Mouse (Mus musculus): ENCODE results near the gene Snw1. TPM values are rescaled to one million over a fixed set of nuclear protein-coding genes. Genes with fewer than 3 reads are reported as not detected.

Snw1 gene
- polyA plus RNA-seq, 1 experiment from 2014 or later, result 95.9 TPM

- Histone ChIP-seq H3K36me3 (ENCODE audit: control insufficient read depth, insufficient read depth, low read length) (no peaks in the 10 kb centered on the region), H3K4me1 (ENCODE audit: control insufficient read depth, insufficient read depth, low read length) (0 out of 2 replicates have a peak, but pooled peaks cover 3% of the 10 kb centered on the region), H3K4me3 (ENCODE audit: low read depth, low read length) (no peak overlapping the region), H3K27me3 (ENCODE audit: control insufficient read depth, insufficient read depth, low read length) (no peaks in the 10 kb centered on the region), H3K9me3 (replicated peaks; ENCODE audit: control insufficient read depth, low read length) (no peaks in the 10 kb centered on the region), H3K9ac (ENCODE audit: low read depth, low read length) (no peak overlapping the region), H3K4me2 (no peak overlapping the region), H3K27ac (ENCODE audit: low read depth, low read length) (no peak overlapping the region)
- ATAC-seq (replicated peaks; ENCODE audit: insufficient number of reproducible peaks, low FRiP score, low TSS enrichment), result no peak
- 25% methylated on average over 7 of the region's 7 CpGs for WGBS (ENCODE audit: insufficient replicate concordance)
Measured at GRCm38 (mm10) chr12:87416690-87417089, 55.4 kb downstream of the Snw1 start.

DNA sequence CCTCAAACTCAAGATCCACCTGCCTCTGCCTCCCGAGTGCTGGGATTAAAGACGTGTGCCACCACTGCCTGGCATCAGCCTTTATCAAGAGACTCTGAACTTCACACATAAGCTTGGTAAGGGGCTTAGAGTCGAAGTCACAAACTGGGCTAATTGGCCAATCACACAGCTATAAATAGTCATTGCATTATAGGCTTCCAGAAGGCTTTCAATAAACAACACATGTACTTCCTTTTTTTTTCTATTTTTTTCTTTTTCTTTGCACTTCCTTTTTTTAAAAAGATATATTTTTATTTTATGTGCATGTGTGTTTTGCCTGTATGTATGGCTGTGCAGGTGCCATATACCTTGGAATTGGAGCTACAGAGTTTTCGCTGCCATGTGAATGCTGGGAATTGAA is 56.7 kb downstream of the Snw1 start:
- no peak overlapping the region for H3K27ac ChIP-seq (ENCODE audit: low read depth, low read length)
- ATAC-seq (replicated peaks; ENCODE audit: insufficient number of reproducible peaks, low FRiP score, low TSS enrichment), result no peak
- H3K4me3 ChIP-seq (ENCODE audit: low read depth, low read length), result no peak overlapping the region
- 0 out of 2 replicates have a peak, but pooled peaks cover 5% of the 10 kb centered on the region for H3K4me1 ChIP-seq (ENCODE audit: control insufficient read depth, insufficient read depth, low read length)
- no peaks in the 10 kb centered on the region for H3K27me3 ChIP-seq (ENCODE audit: control insufficient read depth, insufficient read depth, low read length)
- no peak overlapping the region for H3K9ac ChIP-seq (ENCODE audit: low read depth, low read length)
- H3K36me3 ChIP-seq (ENCODE audit: control insufficient read depth, insufficient read depth, low read length), result no peaks in the 10 kb centered on the region
- no peak overlapping the region for H3K4me2 ChIP-seq
- no peaks in the 10 kb centered on the region for H3K9me3 ChIP-seq (replicated peaks; ENCODE audit: control insufficient read depth, low read length)
- 68% methylated on average over 4 of the region's 4 CpGs for WGBS (ENCODE audit: insufficient replicate concordance)

GRCm38 (mm10) chr12:87413179-87413790 is 58.8 kb downstream of the Snw1 start:
- Histone ChIP-seq H3K27ac (ENCODE audit: low read depth, low read length) (no peak overlapping the region), H3K9ac (ENCODE audit: low read depth, low read length) (no peak overlapping the region), H3K9me3 (replicated peaks; ENCODE audit: control insufficient read depth, low read length) (no peaks in the 10 kb centered on the region), H3K4me3 (ENCODE audit: low read depth, low read length) (no peak overlapping the region), H3K27me3 (ENCODE audit: control insufficient read depth, insufficient read depth, low read length) (no peaks in the 10 kb centered on the region), H3K36me3 (ENCODE audit: control insufficient read depth, insufficient read depth, low read length) (no peaks in the 10 kb centered on the region), H3K4me2 (no peak overlapping the region), H3K4me1 (ENCODE audit: control insufficient read depth, insufficient read depth, low read length) (0 out of 2 replicates have a peak, but pooled peaks cover 3% of the 10 kb centered on the region)
- ATAC-seq (replicated peaks; ENCODE audit: insufficient number of reproducible peaks, low FRiP score, low TSS enrichment), result no peak
- 25% methylated on average over 4 of the region's 4 CpGs for WGBS (ENCODE audit: insufficient replicate concordance)

- H3K4me1 ChIP-seq (ENCODE audit: control insufficient read depth, insufficient read depth, low read length), result peaks cover 6% of the 10 kb centered on the region; the same call in 1 of the 2 replicates
- H3K9me3 ChIP-seq (replicated peaks; ENCODE audit: control insufficient read depth, low read length), result no peaks in the 10 kb centered on the region
- H3K4me3 ChIP-seq (ENCODE audit: low read depth, low read length), result no peak overlapping the region
- H3K36me3 ChIP-seq (ENCODE audit: control insufficient read depth, insufficient read depth, low read length), result no peaks in the 10 kb centered on the region
- WGBS (ENCODE audit: insufficient replicate concordance), result 25% methylated on average over 7 of the region's 7 CpGs
- ATAC-seq (replicated peaks; ENCODE audit: insufficient number of reproducible peaks, low FRiP score, low TSS enrichment), result peak; percentile 33; the same call in 1 of the 2 replicates
- 0 out of 2 replicates have a peak overlapping the region, but pooled peaks have one; percentile 4 for H3K4me2 ChIP-seq
- no peak overlapping the region for H3K9ac ChIP-seq (ENCODE audit: low read depth, low read length)
- no peak overlapping the region for H3K27ac ChIP-seq (ENCODE audit: low read depth, low read length)
- H3K27me3 ChIP-seq (ENCODE audit: control insufficient read depth, insufficient read depth, low read length), result no peaks in the 10 kb centered on the region
Measured at GRCm38 (mm10) chr12:87410999-87411398, 61.1 kb downstream of the Snw1 start.

GRCm38 (mm10) chr12:87409123-87409522 is 63.0 kb downstream of the Snw1 start:
- Histone ChIP-seq H3K27ac (ENCODE audit: low read depth, low read length) (no peak overlapping the region), H3K9me3 (replicated peaks; ENCODE audit: control insufficient read depth, low read length) (no peaks in the 10 kb centered on the region), H3K36me3 (ENCODE audit: control insufficient read depth, insufficient read depth, low read length) (no peaks in the 10 kb centered on the region), H3K27me3 (ENCODE audit: control insufficient read depth, insufficient read depth, low read length) (no peaks in the 10 kb centered on the region), H3K4me1 (ENCODE audit: control insufficient read depth, insufficient read depth, low read length) (peaks cover 6% of the 10 kb centered on the region; the same call in 1 of the 2 replicates), H3K4me2 (no peak overlapping the region), H3K4me3 (ENCODE audit: low read depth, low read length) (no peak overlapping the region), H3K9ac (ENCODE audit: low read depth, low read length) (no peak overlapping the region)
- WGBS (ENCODE audit: insufficient replicate concordance), result 75% methylated on average over 4 of the region's 4 CpGs
- no peak for ATAC-seq (replicated peaks; ENCODE audit: insufficient number of reproducible peaks, low FRiP score, low TSS enrichment)

DNA sequence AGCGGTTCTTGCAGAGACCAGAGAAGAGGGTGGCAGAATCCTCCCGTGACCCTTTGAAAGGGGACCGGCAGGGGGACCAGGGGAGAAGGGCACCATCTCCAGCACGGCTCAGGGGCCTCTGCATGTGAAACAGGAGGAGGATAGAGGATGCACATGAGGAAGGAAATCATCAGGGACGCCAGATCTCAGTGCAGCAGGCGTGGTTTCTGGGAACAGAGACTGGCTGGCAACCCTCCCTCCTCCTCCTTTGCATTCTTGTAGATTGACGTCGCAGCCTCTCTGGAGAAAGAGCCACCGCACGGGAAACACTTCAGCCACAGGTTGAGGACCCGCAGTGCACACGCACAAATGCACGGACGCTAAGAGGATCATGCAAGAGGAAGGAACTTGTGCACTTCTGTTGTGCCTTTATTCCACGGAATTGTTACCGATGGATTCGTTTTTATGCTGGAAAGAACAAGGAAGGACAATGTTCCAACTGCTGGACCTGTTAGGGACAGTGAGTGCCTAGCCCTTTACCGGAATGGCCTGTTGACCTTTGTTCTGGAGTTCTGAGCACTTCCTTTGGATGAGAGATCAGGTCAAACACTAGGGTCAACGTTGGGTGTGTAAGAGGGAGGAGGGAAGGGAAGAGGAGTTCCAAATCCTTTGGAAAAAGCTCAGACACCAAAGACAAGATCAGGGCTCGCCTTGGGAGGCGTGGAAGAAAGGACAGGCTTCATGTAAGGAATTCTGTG is 64.0 kb downstream of the Snw1 start:
- H3K4me3 ChIP-seq (ENCODE audit: low read depth, low read length), result peak overlapping the region; percentile 13; the same call in 1 of the 2 replicates
- no peaks in the 10 kb centered on the region for H3K27me3 ChIP-seq (ENCODE audit: control insufficient read depth, insufficient read depth, low read length)
- H3K4me2 ChIP-seq, result peak overlapping the region; percentile 53
- no peaks in the 10 kb centered on the region for H3K9me3 ChIP-seq (replicated peaks; ENCODE audit: control insufficient read depth, low read length)
- 0 out of 2 replicates have a peak overlapping the region, but pooled peaks have one; percentile 39 for H3K9ac ChIP-seq (ENCODE audit: low read depth, low read length)
- no peaks in the 10 kb centered on the region for H3K36me3 ChIP-seq (ENCODE audit: control insufficient read depth, insufficient read depth, low read length)
- H3K27ac ChIP-seq (ENCODE audit: low read depth, low read length), result peak overlapping the region; percentile 60; the same call in 1 of the 2 replicates
- H3K4me1 ChIP-seq (ENCODE audit: control insufficient read depth, insufficient read depth, low read length), result peaks cover 6% of the 10 kb centered on the region; the same call in 1 of the 2 replicates
- peak; percentile 61 for ATAC-seq (replicated peaks; ENCODE audit: insufficient number of reproducible peaks, low FRiP score, low TSS enrichment)
- WGBS (ENCODE audit: insufficient replicate concordance), result 25% methylated on average over 21 of the region's 21 CpGs

DNA sequence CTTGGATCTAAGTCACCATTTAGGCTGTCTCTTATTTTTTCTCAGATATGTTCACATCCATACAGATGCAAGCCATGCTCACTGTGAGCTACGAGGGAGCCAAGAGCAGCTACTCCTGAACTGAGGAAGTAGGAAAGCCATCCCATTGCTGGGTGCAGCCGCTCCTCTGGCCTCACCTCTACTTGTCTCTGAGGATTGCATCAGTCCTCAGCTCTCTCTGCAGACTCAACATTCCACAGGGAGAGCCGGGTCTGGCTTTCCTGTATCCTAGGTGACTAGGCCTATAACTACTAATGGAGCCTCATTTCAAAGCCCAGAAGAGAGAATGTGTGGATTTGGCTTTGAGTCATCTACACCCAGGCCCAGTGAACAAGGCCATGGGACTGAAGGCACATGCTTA is 66.4 kb downstream of the Snw1 start:
- Histone ChIP-seq H3K9me3 (replicated peaks; ENCODE audit: control insufficient read depth, low read length) (no peaks in the 10 kb centered on the region), H3K4me1 (ENCODE audit: control insufficient read depth, insufficient read depth, low read length) (peaks cover 3% of the 10 kb centered on the region; the same call in 1 of the 2 replicates), H3K27ac (ENCODE audit: low read depth, low read length) (no peak overlapping the region), H3K9ac (ENCODE audit: low read depth, low read length) (no peak overlapping the region), H3K4me3 (ENCODE audit: low read depth, low read length) (no peak overlapping the region), H3K27me3 (ENCODE audit: control insufficient read depth, insufficient read depth, low read length) (no peaks in the 10 kb centered on the region), H3K4me2 (no peak overlapping the region), H3K36me3 (ENCODE audit: control insufficient read depth, insufficient read depth, low read length) (no peaks in the 10 kb centered on the region)
- WGBS (ENCODE audit: insufficient replicate concordance), result 62% methylated on average over 3 of the region's 3 CpGs
- ATAC-seq (replicated peaks; ENCODE audit: insufficient number of reproducible peaks, low FRiP score, low TSS enrichment), result no peak

DNA sequence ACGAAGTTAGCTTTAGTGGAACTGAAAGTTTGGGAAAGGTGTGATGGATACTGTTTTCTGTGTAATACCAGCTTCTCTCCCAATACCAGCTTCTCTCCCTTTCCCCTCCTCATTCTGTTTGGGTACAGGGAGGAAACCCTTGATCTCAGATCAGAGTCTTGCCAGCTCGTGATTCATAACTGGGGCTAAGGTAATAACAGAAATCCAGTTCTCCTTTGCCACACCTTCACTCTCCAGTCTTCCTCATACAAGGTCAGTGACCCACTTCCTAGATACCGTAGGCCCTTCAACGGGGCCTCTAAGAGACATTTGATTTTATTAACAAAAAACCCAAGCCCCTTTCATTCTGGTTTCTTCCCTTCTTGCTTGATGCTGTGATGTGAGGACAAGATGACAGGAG is 66.9 kb downstream of the Snw1 start:
- no peak overlapping the region for H3K9ac ChIP-seq (ENCODE audit: low read depth, low read length)
- no peak overlapping the region for H3K4me3 ChIP-seq (ENCODE audit: low read depth, low read length)
- no peak overlapping the region for H3K27ac ChIP-seq (ENCODE audit: low read depth, low read length)
- H3K4me1 ChIP-seq (ENCODE audit: control insufficient read depth, insufficient read depth, low read length), result peaks cover 3% of the 10 kb centered on the region; the same call in 1 of the 2 replicates
- ATAC-seq (replicated peaks; ENCODE audit: insufficient number of reproducible peaks, low FRiP score, low TSS enrichment), result no peak
- no peaks in the 10 kb centered on the region for H3K27me3 ChIP-seq (ENCODE audit: control insufficient read depth, insufficient read depth, low read length)
- H3K36me3 ChIP-seq (ENCODE audit: control insufficient read depth, insufficient read depth, low read length), result no peaks in the 10 kb centered on the region
- H3K9me3 ChIP-seq (replicated peaks; ENCODE audit: control insufficient read depth, low read length), result no peaks in the 10 kb centered on the region
- 81% methylated on average over 4 of the region's 4 CpGs for WGBS (ENCODE audit: insufficient replicate concordance)
- no peak overlapping the region for H3K4me2 ChIP-seq
